Mouse (Mus musculus): ENCODE measurements around the gene Acr. TPM values are rescaled to one million over a fixed set of nuclear protein-coding genes. Genes with fewer than 3 reads are reported as not detected.

The Acr gene
- under 1 TPM in 1 of 4 experiments, not detected in 3; 0.51 TPM for total RNA-seq (2022)

- no peak for DNase-seq (ENCODE audit: low spot score in 2 of 2)
Observed at GRCm38 (mm10) chr15:89568114-89568513, at the start of gene Acr. TSS of gene Acr (plus strand) at chr15:89568326.

DNA sequence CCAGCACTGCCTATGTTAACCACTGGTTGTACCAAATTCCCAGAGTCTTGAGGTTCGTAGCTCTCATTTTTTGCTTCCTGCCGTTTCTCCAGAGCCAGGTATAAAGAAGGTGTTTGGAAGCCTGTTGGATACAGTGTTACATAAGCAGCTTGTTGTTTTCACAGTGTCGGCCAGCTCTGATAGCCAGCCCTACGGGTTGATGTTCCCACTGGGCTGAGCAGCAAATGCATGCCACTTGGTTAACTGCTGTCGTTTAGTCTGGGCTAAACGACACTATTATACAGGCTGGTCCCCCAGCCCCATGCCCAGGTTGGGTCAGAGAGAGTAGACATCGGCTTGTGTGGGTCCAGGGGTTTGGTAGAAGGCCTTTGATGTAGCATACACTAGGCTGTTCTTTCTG is 46.2 kb upstream of the Acr start:
- DNase-seq (ENCODE audit: low spot score in 2 of 2): no peak

GRCm38 (mm10) chr15:89522566-89523282 is 45.4 kb upstream of the Acr start:
- no peak for DNase-seq (ENCODE audit: low spot score in 2 of 2)

DNA sequence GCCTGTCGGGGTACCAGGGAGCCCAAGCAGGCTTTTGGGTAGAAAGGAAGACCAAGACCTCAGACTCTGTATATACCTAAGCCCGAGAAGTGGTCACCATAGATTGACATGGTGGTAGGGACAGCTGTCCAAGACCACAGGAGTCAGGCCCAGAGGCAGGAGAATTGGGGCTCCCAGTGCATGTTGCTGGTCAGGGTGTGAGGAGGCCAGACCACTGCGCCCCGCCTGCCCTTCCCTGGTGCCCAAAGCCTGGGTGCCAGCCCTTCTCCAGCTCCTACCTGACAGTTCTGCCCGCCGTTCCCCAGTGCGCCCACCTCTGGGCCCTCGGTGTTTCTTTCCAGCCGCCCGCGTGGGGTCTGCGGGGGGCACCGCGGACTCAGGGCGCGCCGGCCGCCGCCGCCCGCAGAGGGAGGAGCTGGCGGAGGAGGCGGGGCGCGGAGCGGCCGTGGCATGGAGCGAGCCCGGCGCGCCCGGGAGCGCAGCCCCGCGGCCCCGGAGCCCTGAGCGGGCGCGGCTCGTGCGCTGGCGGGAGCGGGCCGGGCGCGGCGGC is 44.8 kb upstream of the Acr start:
- DNase-seq (ENCODE audit: low spot score in 2 of 2): no peak

DNA sequence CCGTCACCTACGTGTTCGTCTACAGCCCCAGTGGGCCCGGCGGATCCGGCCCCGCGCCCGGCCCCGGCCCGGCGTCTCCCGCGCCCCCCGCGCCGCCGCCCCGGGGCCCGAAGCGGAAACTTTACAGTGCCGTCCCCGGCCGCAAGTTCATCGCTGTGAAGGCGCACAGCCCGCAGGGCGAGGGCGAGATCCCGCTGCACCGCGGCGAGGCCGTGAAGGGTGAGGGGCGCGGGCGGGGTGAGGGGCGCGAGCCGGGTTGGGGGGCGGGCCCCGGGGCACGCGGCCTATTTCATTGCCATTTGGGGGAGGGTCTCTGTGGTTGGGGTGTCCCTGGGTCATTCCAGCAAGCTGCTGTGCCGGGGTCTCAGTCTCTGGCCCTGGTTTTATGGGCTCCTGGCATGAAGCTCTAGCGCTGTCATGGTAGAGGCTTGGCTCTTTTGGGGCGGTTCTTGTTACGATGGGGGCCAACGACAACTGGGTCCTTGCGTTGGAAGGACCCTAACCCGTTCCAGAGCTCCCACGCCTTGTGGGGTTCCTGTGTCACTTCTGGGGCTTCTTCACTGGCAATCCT is 44.0 kb upstream of the Acr start:
- no peak for DNase-seq (ENCODE audit: low spot score in 2 of 2)

GRCm38 (mm10) chr15:89524611-89525415 is 43.3 kb upstream of the Acr start:
- no peak for DNase-seq (ENCODE audit: low spot score in 2 of 2)

DNA sequence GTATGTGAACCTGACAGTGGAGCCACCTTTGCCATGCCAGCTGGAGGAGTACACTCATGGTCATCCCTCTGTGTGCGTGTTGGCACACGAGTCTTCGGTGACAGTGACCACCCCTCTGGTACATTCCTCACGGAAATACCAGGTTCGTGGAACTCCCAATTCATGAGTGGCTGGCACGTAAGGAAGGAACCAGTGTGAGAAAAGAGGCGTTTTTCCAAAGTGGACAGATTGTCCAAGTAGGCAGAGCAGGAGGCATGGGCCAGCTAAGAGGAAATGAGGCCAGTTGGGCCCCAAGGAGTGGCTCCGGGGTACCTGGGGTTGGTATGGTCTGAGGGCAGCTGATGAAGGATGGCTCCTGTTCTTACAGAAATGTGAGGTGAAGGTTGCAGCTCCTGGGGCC is 42.7 kb upstream of the Acr start:
- DNase-seq (ENCODE audit: low spot score in 2 of 2): no peak

DNA sequence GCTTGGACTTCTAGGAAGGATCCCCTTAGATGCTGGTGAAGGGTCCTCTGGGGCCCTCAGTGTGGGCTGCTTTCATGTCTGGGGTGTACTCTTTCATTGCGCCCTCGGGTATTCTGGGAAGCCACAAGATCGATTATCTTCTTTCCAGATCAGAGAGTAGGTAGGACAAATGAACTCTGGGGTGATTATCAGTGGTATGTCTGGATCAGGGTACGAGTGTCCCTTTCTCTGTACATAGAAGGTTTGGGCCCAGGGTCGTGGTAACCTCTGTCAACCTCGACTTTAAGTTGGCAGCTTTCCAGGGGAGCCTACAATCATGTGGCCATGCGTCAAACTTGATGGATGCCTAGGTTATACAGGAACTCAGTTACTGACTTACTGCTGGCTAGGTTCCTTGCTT is 42.2 kb upstream of the Acr start:
- DNase-seq (ENCODE audit: low spot score in 2 of 2): no peak

GRCm38 (mm10) chr15:89526776-89527325 is 41.3 kb upstream of the Acr start:
- no peak for DNase-seq (ENCODE audit: low spot score in 2 of 2)

- no peak for DNase-seq (ENCODE audit: low spot score in 2 of 2)
Observed at GRCm38 (mm10) chr15:89527466-89527865, 40.7 kb upstream of the Acr start.

- no peak for DNase-seq (ENCODE audit: low spot score in 2 of 2)
Observed at GRCm38 (mm10) chr15:89528201-89528850, 39.8 kb upstream of the Acr start.

- no peak for DNase-seq (ENCODE audit: low spot score in 2 of 2)
Observed at GRCm38 (mm10) chr15:89528923-89529322, 39.2 kb upstream of the Acr start.

GRCm38 (mm10) chr15:89530336-89530735 is 37.8 kb upstream of the Acr start:
- no peak for DNase-seq (ENCODE audit: low spot score in 2 of 2)

- no peak for DNase-seq (ENCODE audit: low spot score in 2 of 2)
Observed at GRCm38 (mm10) chr15:89531399-89531798, 36.7 kb upstream of the Acr start.

GRCm38 (mm10) chr15:89532026-89532923 is 35.9 kb upstream of the Acr start:
- DNase-seq (ENCODE audit: low spot score in 2 of 2): no peak

- DNase-seq (ENCODE audit: low spot score in 2 of 2): no peak
Observed at GRCm38 (mm10) chr15:89532924-89533842, 34.9 kb upstream of the Acr start.

DNA sequence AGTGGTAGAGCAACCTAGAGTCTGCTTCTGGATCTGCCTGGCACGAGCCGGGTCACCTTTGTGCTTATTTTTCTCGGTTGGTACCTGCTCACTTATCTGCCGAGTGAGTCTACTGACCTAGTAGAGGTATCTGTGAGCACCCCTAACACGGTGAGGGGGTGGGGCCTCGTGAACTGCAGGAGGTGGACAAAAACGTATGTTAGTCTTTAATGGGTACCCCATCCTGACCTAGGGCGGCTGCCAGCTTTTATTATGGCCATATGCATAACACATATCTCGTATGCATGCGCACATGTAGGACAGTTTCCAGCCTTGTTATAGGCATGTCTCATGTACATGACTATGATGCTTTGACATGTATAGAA is 34.3 kb upstream of the Acr start:
- no peak for DNase-seq (ENCODE audit: low spot score in 2 of 2)

- DNase-seq (ENCODE audit: low spot score in 2 of 2): no peak
Observed at GRCm38 (mm10) chr15:89544171-89544570, 24.0 kb upstream of the Acr start.

DNA sequence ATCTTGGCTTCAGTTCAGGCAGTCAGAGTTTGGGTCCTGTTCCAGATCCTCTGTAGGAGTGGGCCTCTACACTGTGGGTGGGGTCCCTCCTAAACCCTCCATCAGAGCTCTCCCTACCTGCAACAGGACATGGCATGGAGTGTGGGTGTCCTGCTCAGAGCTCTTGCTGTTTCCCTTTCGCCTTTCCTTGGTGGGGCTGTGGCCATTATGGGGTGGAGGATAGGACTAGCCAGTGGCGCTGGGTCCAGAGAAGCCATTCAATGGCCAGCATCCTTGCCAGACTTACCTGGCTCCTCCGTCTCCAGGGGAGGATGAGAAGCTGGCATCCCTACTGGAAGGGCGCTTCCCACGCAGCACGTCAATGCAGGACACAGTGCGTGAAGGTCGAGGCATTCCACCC is 20.8 kb upstream of the Acr start:
- DNase-seq (ENCODE audit: low spot score in 2 of 2): no peak

All from gastrocnemius, adult 8-10 months (tissue).